Mouse (Mus musculus) hematopoietic stem cell, adult 5-6 weeks (primary cell): ENCODE results near the gene Efcab2. TPM values are rescaled to one million over a fixed set of nuclear protein-coding genes. Genes with fewer than 3 reads are reported as not detected.
"Not testable (repeated sequence)": the region's sequence is repeated elsewhere in the genome, so short reads cannot be mapped to it uniquely, and the experiment has no call there.

ENCODE experiments used
- ATAC-seq, 2 experiments: fragments of 125-278 bp in 1 of 2; replicated peaks in 1 of 2; 2 replicates each; pipeline ENCODE4 v1.8.0; 2016 to 2017; ENCODE audit warnings: inconsistent platforms in 2 of 2, mild to moderate bottlenecking in 2 of 2, moderate number of reproducible peaks in 2 of 2, low read depth in 1 of 2, moderate TSS enrichment in 1 of 2; ENCODE audit not compliant: low FRiP score in 2 of 2, poor library complexity in 2 of 2, severe bottlenecking in 2 of 2, insufficient read depth in 1 of 2, low TSS enrichment in 1 of 2
- total RNA-seq: library from RNA; stranded (forward); fragments of 172-1452, 232-1000 nt; gene quantifications from 2 replicates; pipeline ENCODE4 v1.2.3, GENCODE M21; 2017

The Efcab2 gene
- total RNA-seq, 1 experiment from 2014 or later = 5.2 TPM

GRCm38 (mm10) chr1:178395091-178395490 is 10.8 kb upstream of the Efcab2 start:
- no peak for ATAC-seq

GRCm38 (mm10) chr1:178396383-178396782 is 9.5 kb upstream of the Efcab2 start:
- no peak for ATAC-seq

DNA sequence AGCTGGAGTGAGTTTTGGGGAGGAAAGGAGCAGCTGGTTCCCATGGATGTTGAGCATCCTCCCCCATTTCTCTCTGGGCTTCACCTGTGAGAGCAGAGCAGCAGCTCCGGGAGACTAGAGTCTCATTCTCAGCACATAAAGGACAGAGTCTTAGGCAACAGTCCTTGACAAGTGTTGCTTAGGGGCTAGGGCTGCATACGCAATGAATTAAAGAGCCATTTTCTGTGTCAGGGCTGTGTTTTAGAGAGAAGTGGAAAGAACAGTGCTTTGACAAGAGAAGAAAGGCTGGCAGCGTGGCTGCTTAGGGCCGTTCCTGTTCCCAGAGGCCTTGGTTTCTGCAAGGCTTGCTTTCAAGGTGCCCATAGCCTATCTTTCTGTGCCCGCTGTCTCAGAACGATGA is 6.0 kb upstream of the Efcab2 start:
- ATAC-seq = no peak

- ATAC-seq = no peak
Observed at GRCm38 (mm10) chr1:178400652-178401051, 5.2 kb upstream of the Efcab2 start.

DNA sequence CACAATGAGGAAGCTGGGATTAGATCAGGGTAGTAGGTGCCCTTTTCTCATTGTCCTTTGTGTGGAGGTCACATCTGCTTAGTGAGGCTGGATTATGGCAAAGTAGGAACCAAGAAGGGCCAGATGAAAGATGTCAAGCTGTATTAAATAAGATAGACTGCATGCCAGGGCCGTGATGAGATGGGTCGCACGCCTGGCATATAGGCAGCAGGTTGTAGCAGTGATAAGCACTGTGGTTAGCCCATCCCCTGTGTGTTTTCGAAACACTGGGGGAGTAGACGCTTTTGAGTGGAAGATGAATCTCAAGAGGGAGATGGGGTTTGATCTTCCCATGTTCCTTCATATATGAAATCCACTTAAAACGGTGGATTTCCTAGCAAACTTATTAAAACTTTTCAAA is 3.9 kb upstream of the Efcab2 start:
- no peak for ATAC-seq

GRCm38 (mm10) chr1:178405445-178405911 is 407 bp upstream of the Efcab2 start:
- peak; percentile 75 to 80 for ATAC-seq

- no peak for ATAC-seq
Observed at GRCm38 (mm10) chr1:178406765-178407645, 1.1 kb downstream of the Efcab2 start.

DNA sequence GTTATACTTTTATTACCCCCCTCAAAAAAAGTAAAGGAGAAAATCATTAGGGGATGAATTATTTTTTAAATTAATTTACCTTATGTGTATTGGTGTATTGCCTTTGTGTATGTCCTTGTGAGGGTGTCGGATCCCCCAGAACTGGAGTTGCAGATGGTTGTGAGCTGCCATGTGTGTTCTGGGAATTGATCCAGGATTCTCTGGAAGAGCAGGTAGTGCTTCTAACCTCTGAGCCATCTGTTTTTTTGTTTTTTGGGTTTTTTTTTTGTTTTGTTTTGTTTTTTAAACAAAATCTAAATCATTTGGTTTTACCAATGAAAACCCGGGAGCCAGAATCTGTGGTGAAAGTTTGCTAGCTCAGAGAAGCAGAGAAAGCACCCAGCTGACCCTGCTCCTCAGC is 1.8 kb downstream of the Efcab2 start:
- no peak for ATAC-seq

DNA sequence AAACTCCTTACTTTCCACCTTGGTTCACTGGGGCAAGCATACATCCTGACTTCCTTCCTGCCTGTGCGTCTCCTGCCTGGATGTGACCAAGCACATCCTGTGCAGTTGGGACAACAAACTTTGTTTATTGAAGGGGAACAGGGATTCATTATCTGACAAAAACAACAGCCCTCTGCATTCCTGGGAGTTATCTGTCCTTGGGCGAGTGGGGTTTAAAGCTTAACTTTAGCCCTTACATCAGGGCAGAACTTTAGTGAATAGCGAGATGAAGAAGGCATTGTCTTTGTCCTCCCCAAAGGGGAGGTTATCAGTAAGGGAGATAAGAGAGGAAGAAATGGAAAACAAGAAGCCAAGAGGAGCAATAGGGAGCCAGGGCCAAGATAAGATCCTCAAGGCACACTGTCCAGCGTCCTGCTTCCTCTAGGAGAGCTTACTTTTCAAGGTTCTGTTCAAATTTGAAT is 3.0 kb downstream of the Efcab2 start:
- no peak for ATAC-seq

GRCm38 (mm10) chr1:178413367-178413766 is 7.5 kb downstream of the Efcab2 start:
- ATAC-seq = not testable (repeated sequence)

DNA sequence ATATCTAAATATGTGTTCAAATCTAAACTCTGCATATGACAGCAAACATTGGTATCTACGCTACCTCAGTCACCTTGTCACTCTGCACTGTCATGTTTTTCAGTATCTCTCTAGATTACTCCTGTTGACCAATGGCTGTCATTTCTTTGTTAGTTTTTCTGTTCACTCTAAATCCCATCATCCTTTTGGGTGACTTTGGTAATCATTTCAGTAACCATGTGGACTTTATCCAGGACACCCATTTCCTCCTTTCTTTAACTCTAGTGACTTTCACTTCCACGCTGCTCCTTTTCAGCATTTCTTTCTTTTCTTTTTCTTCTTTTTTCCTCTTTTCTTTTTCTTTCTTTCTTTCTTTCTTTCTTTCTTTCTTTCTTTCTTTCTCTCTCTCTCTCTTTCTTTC is 13.7 kb downstream of the Efcab2 start:
- no peak for ATAC-seq

DNA sequence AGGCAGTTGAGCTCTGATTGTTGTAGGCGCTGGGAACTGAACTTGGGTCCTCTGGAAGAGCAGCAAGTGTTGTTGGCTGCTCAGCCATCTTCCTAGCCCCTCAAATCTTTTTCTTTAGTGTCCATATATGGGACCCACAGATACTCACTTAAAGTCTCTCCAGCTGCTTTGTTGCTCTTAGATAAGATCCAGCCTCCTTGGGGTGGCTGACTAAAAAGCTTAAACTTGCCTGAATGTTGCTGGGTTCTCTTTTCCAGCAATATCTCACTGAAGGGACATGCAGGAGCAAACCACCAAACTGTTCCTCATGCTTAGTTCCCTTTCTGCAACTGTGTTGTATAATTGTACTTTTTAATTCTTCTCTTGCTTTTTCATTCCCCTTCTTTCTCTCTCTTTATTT is 17.8 kb downstream of the Efcab2 start:
- no peak for ATAC-seq

DNA sequence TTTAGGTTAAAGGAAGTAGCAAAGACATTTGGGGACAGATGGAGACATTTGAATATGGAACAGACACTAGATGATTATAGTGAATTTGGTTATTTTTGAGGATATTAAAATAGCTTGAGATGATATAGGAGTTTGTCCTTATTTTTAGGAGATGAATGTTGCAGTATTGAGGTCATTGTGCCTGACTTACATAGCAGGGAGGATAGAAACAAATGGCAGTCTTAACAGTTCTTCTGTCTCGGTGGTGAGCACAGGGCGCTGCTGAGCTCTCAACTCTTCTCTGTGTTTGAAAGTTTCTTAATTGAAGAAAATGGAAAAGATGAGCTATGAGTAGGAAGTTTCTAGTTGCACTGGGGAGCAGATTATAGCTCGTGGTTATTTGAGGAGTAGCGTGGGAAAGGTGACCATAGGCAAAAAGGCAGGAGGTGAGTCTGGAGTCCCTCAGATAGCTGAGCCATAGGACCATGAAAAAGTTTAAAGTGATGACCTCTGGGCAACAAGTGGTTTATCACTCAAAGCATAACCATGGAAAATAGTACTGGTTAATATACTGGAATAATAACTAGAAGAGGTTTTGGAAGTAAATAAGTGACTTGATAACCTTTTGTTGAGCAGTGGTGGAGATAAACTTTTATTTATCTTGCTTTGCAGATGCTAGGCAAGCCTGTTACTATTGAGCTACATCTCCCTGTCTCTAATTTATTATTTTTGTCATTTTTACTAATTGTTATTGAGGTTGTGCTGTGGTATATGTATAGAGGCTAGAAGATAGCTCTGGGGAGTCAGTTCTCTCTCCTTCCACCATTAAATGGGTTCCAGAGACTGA is 25.9 kb downstream of the Efcab2 start:
- no peak for ATAC-seq

DNA sequence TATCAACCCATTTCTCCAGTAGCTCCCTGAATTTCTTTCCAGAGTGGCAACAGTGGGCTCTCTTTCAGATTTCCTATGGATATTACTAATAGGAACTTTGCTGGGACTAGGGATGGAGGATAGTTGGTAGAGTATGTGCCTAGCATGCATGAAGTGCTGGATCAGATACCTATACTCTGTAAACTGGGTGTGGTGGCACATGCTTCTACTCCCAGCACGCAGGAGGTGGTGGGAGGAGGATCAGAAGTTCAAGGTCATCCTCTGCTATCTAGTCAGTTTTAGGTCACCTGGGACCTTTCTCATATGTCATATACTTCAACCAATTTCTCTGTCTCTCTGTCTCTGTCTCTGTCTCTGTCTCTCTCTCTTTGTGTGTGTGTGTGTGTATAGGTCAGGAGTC is 27.7 kb downstream of the Efcab2 start:
- no peak for ATAC-seq

GRCm38 (mm10) chr1:178444407-178444806 is 38.5 kb downstream of the Efcab2 start:
- ATAC-seq = peak; percentile 17 to 46; a peak in 2 of 4 replicates

- ATAC-seq = no peak
Observed at GRCm38 (mm10) chr1:178447036-178447435, 41.2 kb downstream of the Efcab2 start.

GRCm38 (mm10) chr1:178448271-178448744 is 42.4 kb downstream of the Efcab2 start:
- ATAC-seq = no peak; a peak in 1 of 4 replicates

DNA sequence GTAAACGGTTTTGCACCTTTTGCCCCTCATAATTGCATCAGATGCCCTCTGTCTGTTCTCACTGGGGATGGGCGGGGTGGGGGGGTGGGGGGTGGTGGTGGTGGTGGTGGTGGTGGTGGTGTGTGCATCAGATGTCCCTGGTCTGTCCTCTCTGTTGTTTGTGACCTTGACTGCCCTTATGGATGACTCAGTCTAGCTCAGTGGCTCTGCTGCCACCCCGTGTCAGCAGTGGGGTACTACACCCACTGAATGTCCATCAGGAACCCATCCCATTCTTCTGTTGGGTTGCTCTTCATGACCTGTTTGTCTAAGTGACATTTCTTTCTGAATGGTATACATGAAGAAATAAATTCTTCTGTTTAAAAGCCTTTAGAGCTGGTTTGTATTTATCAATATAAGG is 43.3 kb downstream of the Efcab2 start:
- peak; percentile 72 to 81 for ATAC-seq
